Mouse (Mus musculus) CH12.LX (cell line): ENCODE results near the gene Vwce.

Experiments used
- CTCF ChIP-seq, 2 experiments: IDR thresholded peaks in 1 of 2; conservative IDR thresholded peaks in 1 of 2; 2 replicates each; pipeline ENCODE4 v1.5.1; 2011 to 2012; ENCODE audit warnings: low read depth in 2 of 2, low read length in 2 of 2, improper control_type of control experiment in 1 of 2, inconsistent platforms in 1 of 2, mild to moderate bottlenecking in 1 of 2, moderate library complexity in 1 of 2
- ETS1 ChIP-seq: conservative IDR thresholded peaks from 2 replicates; pipeline ENCODE4 v1.6.1; 2012; ENCODE audit warnings: low read depth, mild to moderate bottlenecking, inconsistent platforms, low read length, improper control_type of control experiment, moderate library complexity
- HCFC1 ChIP-seq: IDR thresholded peaks from 2 replicates; pipeline ENCODE4 v1.6.1; 2012; ENCODE audit warnings: low read depth, mild to moderate bottlenecking, inconsistent platforms, low read length, improper control_type of control experiment
- JUN ChIP-seq: IDR thresholded peaks from 2 replicates; pipeline ENCODE4 v1.6.1; 2011; ENCODE audit warnings: low read depth, mild to moderate bottlenecking, low read length, improper control_type of control experiment, moderate library complexity; ENCODE audit not compliant: insufficient read depth
- JUND ChIP-seq: conservative IDR thresholded peaks from 2 replicates; pipeline ENCODE4 v1.6.1; 2011; ENCODE audit warnings: low read depth, low read length, improper control_type of control experiment
- POLR2AphosphoS2 ChIP-seq: IDR thresholded peaks from 2 replicates; pipeline ENCODE4 v1.6.1; 2011; ENCODE audit warnings: low read depth, low read length, improper control_type of control experiment
- RCOR1 ChIP-seq: conservative IDR thresholded peaks from 2 replicates; pipeline ENCODE4 v1.6.1; 2012; ENCODE audit warnings: low read depth, mild to moderate bottlenecking, inconsistent platforms, low read length, improper control_type of control experiment
- ZC3H11A ChIP-seq: IDR thresholded peaks from 2 replicates; pipeline ENCODE4 v1.6.1; 2012; ENCODE audit warnings: low read depth, mild to moderate bottlenecking, inconsistent platforms, low read length, improper control_type of control experiment

GRCm38 (mm10) chr19:10707087-10707875 lies 73.3 kb downstream of the Vwce start:
- no peak for TF ChIP-seq ETS1
- TF ChIP-seq CTCF (conservative IDR thresholded peaks at IDR 0.05 in 1 of 2, IDR thresholded peaks at IDR 0.05 in 1 of 2; ENCODE audit: low read depth in 2 of 2, low read length in 2 of 2), result no peak
- TF ChIP-seq HCFC1, result no peak
- no peak for TF ChIP-seq ZC3H11A
- no peak for TF ChIP-seq RCOR1
- no peak for TF ChIP-seq POLR2AphosphoS2
- TF ChIP-seq JUND, result no peak
- TF ChIP-seq JUN, result no peak
